Mouse (Mus musculus) olfactory bulb, adult 2 months (tissue): ENCODE results near the gene Efcab1. TPM values are rescaled to one million over a fixed set of nuclear protein-coding genes. Genes with fewer than 3 reads are reported as not detected.
"Not testable (repeated sequence)": the region's sequence is repeated elsewhere in the genome, so short reads cannot be mapped to it uniquely, and the experiment has no call there.

Experiments used
- H3K27ac ChIP-seq: fragments of 200-500 bp; 2 replicates; pipeline ENCODE4 v1.5.1; 2012; ENCODE audit warnings: low read depth, low read length; ENCODE audit not compliant: insufficient read depth
- H3K4me1 ChIP-seq: fragments of 200-500 bp; 2 replicates; pipeline ENCODE4 v1.6.1; 2012; ENCODE audit warnings: low read length; ENCODE audit not compliant: control insufficient read depth, insufficient read depth
- H3K4me3 ChIP-seq: fragments of 200-500 bp; 2 replicates; pipeline ENCODE4 v1.5.1; 2012; ENCODE audit warnings: mild to moderate bottlenecking, low read depth, low read length, moderate library complexity; ENCODE audit not compliant: insufficient read depth
- CTCF ChIP-seq: fragments of 200-500 bp; IDR thresholded peaks from 2 replicates; pipeline ENCODE4 v1.5.1; 2012; ENCODE audit warnings: low read depth, mild to moderate bottlenecking, low read length, moderate library complexity; ENCODE audit not compliant: insufficient read depth
- POLR2A ChIP-seq: fragments of 200-500 bp; IDR thresholded peaks from 2 replicates; pipeline ENCODE4 v1.6.1; 2012; ENCODE audit warnings: mild to moderate bottlenecking, low read depth, low read length, moderate library complexity; ENCODE audit not compliant: insufficient read depth
- WGBS: fragments of 180-500 bp; shearing (Covaris S2); methylation state at CpG from one replicate; pipeline ENCODE4 v1.1.7; 2018; 5-methylcytosine and 5-hydroxymethylcytosine counted together
- polyA plus RNA-seq: library from polyadenylated mRNA; stranded (reverse); fragments of >200 nt; gene quantifications from 2 replicates; pipeline ENCODE4 v1.2.4, GENCODE M21; 2012; ENCODE audit warnings: low replicate concordance; ENCODE audit not compliant: missing spikeins, insufficient read depth, insufficient read length

Gene Efcab1
- polyA plus RNA-seq = not detected in 2 replicates

GRCm38 (mm10) chr16:14906393-14907100 lies at the start of gene Efcab1:
Gene Efcab1 (plus strand): TSS chr16:14906606.
- Histone ChIP-seq H3K27ac (no peak within 1 kb of the TSS), H3K4me1 (peaks cover 3% of the 10 kb centered on the region; the same call in 1 of the 2 replicates), H3K4me3 (no peak within 1 kb of the TSS)
- WGBS = 8% methylated on average over 15 of the region's 15 CpGs
- TF ChIP-seq POLR2A (no peak), CTCF (no peak)

GRCm38 (mm10) chr16:14859443-14859842 lies 47.0 kb upstream of the Efcab1 start:
- Histone ChIP-seq H3K4me3 (no peak overlapping the region), H3K4me1 (0 out of 2 replicates have a peak, but pooled peaks cover 4% of the 10 kb centered on the region), H3K27ac (no peak overlapping the region)
- TF ChIP-seq POLR2A = no peak

GRCm38 (mm10) chr16:14884916-14885315 lies 21.5 kb upstream of the Efcab1 start:
- no peak overlapping the region for H3K4me3 ChIP-seq
- H3K4me1 ChIP-seq = no peaks in the 10 kb centered on the region
- TF ChIP-seq POLR2A (no peak), CTCF (no peak)
- 91% methylated on average over 2 of the region's 2 CpGs for WGBS
- H3K27ac ChIP-seq = no peak overlapping the region

GRCm38 (mm10) chr16:14885372-14885771 lies 21.0 kb upstream of the Efcab1 start:
- Histone ChIP-seq H3K4me3 (no peak overlapping the region), H3K27ac (no peak overlapping the region), H3K4me1 (no peaks in the 10 kb centered on the region)
- 78% methylated on average over 1 of the region's 1 CpGs for WGBS
- TF ChIP-seq POLR2A (no peak), CTCF (no peak)

GRCm38 (mm10) chr16:14892492-14892891 lies 13.9 kb upstream of the Efcab1 start:
- WGBS = 60% methylated on average over 3 of the region's 3 CpGs
- TF ChIP-seq CTCF (no peak), POLR2A (no peak)
- Histone ChIP-seq H3K27ac (no peak overlapping the region), H3K4me1 (no peaks in the 10 kb centered on the region), H3K4me3 (no peak overlapping the region)

DNA sequence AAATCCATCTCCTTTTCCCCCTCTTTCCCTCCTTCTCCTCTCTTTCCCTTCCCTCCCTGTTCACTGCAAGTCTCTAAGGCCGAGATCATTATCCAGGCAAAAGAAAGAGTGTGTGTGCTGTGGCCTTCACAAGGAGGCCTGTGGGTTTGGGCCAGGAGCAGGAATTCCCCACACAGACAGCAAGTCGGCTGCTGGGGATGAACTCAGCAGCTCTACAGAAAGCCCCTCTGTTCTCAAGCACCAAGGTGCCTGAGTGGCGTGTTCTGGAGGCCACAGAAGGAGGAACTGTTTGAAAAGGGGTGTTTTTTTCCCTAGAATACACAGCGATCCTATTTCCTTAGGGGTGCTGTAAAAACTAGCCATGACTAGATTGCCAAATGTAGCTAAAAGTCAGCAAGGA lies 12.5 kb upstream of the Efcab1 start:
- Histone ChIP-seq H3K27ac (no peak overlapping the region), H3K4me3 (no peak overlapping the region), H3K4me1 (no peaks in the 10 kb centered on the region)
- WGBS = 41% methylated on average over 4 of the region's 4 CpGs
- TF ChIP-seq POLR2A (no peak), CTCF (no peak)

DNA sequence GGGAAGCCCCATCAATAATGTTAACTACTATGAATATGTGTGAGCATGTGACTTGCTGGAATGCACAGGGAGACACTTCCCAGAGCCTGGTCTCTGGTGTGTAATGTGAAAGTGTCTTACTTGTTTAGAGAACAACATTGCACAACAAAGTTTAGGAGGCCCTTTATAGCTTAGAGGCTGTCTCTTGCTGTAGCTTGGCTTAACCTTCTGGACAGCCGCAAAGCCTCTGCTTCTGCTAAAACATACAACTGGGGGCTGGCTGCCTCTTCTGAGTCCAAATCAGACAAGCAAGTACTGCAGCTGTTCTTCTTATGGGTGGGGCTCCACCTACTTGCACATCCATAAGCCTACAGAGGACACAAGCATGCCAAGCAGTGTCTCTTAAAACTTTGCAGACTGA lies 11.7 kb upstream of the Efcab1 start:
- 95% methylated on average over 1 of the region's 1 CpGs for WGBS
- TF ChIP-seq CTCF = no peak
- no peak for TF ChIP-seq POLR2A
- Histone ChIP-seq H3K4me3 (no peak overlapping the region), H3K27ac (no peak overlapping the region), H3K4me1 (no peaks in the 10 kb centered on the region)

GRCm38 (mm10) chr16:14895543-14895942 lies 10.9 kb upstream of the Efcab1 start:
- WGBS = 86% methylated on average over 2 of the region's 2 CpGs
- no peak overlapping the region for H3K4me3 ChIP-seq
- H3K27ac ChIP-seq = no peak overlapping the region
- H3K4me1 ChIP-seq = no peaks in the 10 kb centered on the region
- TF ChIP-seq CTCF (no peak), POLR2A (no peak)

- WGBS = 72% methylated on average over 3 of the region's 3 CpGs
- not testable (repeated sequence) for H3K4me3 ChIP-seq, H3K4me1 ChIP-seq, H3K27ac ChIP-seq
These were observed 24.3 kb downstream of the Efcab1 start for GRCm38 (mm10) chr16:14930711-14931110.

DNA sequence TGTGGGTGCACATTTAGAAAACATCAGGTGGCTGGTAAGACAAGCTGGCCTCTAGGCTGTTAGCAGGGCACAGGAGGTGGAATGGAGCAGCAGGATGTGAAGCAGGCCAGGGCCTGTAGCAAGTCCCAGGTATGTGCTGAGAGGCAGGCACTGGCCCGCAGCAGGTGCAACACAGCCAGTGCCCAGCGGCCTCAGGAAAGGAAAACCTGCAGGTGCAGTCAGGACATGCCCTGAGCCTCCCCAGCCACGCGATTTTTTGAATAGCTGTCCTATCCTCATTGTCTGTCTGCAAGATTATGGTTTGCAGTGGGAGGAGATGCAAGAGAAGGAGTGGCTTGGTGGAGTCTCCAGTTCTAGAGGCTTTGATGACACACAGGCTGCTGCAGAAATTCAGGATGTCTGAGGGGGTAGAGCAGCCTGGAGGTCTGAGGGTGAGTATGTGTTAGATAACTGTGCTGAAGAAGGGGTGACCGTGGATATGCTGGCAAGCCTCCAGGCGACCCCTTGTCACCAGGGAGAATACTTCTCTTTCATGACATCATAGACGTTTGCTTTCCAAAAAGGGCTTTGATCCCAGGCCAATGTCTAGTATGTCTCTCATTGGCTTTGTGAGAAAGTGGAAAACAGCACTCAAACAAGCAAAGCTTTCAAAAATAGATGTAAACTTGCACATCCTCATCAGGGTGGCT lies 30.2 kb downstream of the Efcab1 start:
- H3K27ac ChIP-seq, H3K4me1 ChIP-seq, H3K4me3 ChIP-seq: not testable (repeated sequence)
- 46% methylated on average over 7 of the region's 7 CpGs for WGBS
